Mouse (Mus musculus): ENCODE data around the gene Ltk. TPM values are rescaled to one million over a fixed set of nuclear protein-coding genes. Genes with fewer than 3 reads are reported as not detected.

Gene Ltk
- polyA plus RNA-seq, 1 experiment from 2014 or later: not detected

DNA sequence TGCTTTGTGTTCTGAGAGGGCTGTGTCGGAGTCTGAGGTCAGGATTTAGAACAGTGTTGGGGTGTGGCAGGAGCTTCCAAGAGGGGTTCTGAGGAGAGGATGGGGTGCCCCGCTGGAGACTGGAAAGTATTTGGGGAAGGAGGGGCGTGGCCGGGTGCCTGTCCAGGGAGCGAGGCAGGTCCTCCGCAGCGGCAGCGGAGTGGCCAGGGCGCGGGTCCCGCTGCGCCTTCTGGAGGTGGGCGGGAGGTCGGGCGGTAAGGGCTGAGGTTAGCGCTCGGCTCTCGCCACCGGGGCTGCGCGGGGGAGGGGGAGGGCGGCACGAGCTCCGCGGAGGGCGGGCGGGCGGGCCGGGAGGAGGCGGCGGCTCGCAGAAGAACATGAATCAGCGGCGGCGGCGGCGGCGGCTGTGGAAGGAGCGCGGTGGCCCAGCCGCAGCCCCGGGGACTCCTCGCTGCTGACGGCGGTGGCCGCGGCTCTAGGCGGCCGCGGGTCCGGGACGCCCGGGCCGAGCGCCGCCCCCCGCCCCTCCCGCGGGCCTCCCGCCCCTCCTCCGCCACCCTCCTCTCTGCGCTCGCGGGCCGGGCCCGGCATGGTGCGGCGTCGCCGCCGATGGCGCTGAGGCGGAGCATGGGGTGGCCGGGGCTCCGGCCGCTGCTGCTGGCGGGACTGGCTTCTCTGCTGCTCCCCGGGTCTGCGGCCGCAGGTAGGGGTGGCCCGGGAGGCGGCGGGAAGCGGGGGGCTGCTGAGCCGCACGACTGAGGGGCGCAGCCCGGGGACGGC lies 39.1 kb upstream of the Ltk start:
- H3K4me2 ChIP-seq (replicated peaks): peak overlapping the region; percentile 98
- H3K36me3 ChIP-seq: no peaks in the 10 kb centered on the region; the same call in 1 of the 2 replicates
- under 1% methylated on average over 52 of the region's 89 CpGs for WGBS
- peak overlapping the region; percentile 54; the same call in 1 of the 2 replicates for H3K27ac ChIP-seq
- peaks cover 25% of the 10 kb centered on the region for H3K4me1 ChIP-seq
- peak; percentile 76 for ATAC-seq (ENCODE audit: insufficient number of reproducible peaks, insufficient read depth, low FRiP score, low TSS enrichment)
- peak overlapping the region; percentile 95 for H3K4me3 ChIP-seq
- peak overlapping the region; percentile 93 for H3K9ac ChIP-seq
- no peaks in the 10 kb centered on the region for H3K9me3 ChIP-seq
- peaks cover 16% of the 10 kb centered on the region for H3K27me3 ChIP-seq

DNA sequence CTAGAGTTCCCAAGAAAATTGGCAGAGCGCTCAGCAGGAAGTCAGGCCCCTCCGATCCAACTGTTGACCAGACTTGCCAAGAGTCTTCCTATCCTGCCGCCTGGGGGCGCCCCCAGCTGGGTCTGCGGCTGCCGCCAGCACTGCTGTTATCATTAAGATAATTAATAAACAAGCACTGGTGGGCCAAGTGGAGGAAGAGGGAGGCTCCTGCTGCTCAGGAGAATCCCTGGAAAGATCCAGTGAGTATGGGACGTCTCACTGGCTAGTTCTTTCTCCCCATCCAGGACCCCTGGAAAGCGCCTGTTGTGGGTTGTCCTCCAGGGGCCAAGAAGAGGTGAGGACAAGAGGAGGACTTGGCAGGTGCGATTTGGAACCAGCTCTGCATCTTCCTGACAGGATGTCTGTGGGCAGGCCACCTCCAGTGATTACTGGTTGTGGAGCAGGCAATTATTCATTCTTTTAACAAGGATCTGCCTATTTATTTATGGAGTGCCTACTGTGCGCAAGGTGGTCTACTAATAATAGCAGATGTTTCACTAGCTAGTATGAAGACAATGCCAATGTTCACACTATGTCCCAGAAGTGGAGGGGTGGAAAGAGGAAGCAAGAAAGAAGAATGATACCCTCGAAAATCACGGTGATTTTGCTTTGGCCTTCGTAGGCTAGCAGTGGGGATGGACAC lies 38.2 kb upstream of the Ltk start:
- Histone ChIP-seq H3K27ac (no peak overlapping the region), H3K4me1 (peaks cover 23% of the 10 kb centered on the region), H3K4me2 (replicated peaks) (no peak overlapping the region), H3K27me3 (peaks cover 16% of the 10 kb centered on the region), H3K4me3 (no peak overlapping the region), H3K9me3 (no peaks in the 10 kb centered on the region), H3K36me3 (no peaks in the 10 kb centered on the region), H3K9ac (no peak overlapping the region)
- no peak for ATAC-seq (ENCODE audit: insufficient number of reproducible peaks, insufficient read depth, low FRiP score, low TSS enrichment)
- WGBS: 10% methylated on average over 13 of the region's 13 CpGs

DNA sequence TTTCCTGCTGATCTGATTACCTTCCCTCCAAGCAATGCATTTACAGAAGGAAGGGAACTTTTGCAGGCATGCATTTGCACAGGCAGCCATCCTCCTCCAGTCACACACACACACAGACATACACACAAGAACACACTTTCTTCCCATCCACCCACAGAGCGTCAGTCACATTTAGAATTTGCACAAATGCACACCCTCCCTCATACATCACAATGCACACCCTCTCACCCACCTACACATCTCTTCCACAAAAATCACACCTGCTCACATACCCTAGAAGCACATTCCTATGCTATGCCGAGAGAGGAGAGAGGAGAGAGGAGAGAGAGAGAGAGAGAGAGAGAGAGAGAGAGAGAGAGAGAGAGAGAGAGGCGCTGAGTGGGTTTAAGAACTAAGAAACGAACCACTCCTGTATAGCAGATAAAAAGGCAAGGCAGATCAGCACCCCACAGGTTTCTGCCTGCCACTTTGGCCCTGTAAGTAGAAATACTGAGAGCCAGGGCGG lies 37.1 kb upstream of the Ltk start, which contains the start of gene Tyro3:
Tyro3 (plus strand) TSS at position 455 of the 505 bp plus-strand sequence.
- no peak for ATAC-seq (ENCODE audit: insufficient number of reproducible peaks, insufficient read depth, low FRiP score, low TSS enrichment)
- WGBS: 66% methylated on average over 5 of the region's 5 CpGs

DNA sequence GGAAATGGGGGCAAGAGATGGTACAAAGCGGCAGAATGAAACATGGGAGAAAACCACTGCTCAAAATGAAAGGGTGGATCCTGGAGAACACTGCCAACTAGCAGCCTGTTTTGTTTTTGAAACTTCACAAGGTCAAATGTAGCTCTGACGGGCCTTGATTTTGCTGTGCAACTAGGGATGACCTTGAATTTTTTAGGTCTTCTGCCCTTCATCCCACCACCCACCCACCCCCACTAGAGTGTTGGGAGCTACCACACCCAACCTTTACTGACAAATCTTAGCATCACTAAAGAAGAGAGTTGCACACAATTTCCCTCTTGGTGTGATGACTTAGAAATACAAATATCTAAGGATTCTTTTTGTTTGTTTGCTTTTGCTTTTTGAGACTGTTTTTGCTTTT lies 29.8 kb upstream of the Ltk start:
- no peaks in the 10 kb centered on the region for H3K36me3 ChIP-seq
- H3K4me2 ChIP-seq (replicated peaks): no peak overlapping the region
- no peaks in the 10 kb centered on the region for H3K9me3 ChIP-seq
- H3K27me3 ChIP-seq: no peaks in the 10 kb centered on the region
- no peak overlapping the region for H3K27ac ChIP-seq
- H3K9ac ChIP-seq: no peak overlapping the region
- ATAC-seq (ENCODE audit: insufficient number of reproducible peaks, insufficient read depth, low FRiP score, low TSS enrichment): no peak
- H3K4me3 ChIP-seq: no peak overlapping the region
- H3K4me1 ChIP-seq: no peaks in the 10 kb centered on the region
- WGBS: 84% methylated on average over 2 of the region's 2 CpGs

More for the DNA sequence above, 37.1 kb upstream of the Ltk start, which contains the start of gene Tyro3:
- Histone ChIP-seq H3K27ac (no peak within 1 kb of the TSS), H3K36me3 (no peaks in the 10 kb centered on the region), H3K4me1 (peaks cover 17% of the 10 kb centered on the region), H3K4me2 (replicated peaks) (no peak within 1 kb of the TSS), H3K9ac (no peak within 1 kb of the TSS), H3K4me3 (no peak within 1 kb of the TSS), H3K9me3 (no peaks in the 10 kb centered on the region), H3K27me3 (peaks cover 16% of the 10 kb centered on the region)

DNA sequence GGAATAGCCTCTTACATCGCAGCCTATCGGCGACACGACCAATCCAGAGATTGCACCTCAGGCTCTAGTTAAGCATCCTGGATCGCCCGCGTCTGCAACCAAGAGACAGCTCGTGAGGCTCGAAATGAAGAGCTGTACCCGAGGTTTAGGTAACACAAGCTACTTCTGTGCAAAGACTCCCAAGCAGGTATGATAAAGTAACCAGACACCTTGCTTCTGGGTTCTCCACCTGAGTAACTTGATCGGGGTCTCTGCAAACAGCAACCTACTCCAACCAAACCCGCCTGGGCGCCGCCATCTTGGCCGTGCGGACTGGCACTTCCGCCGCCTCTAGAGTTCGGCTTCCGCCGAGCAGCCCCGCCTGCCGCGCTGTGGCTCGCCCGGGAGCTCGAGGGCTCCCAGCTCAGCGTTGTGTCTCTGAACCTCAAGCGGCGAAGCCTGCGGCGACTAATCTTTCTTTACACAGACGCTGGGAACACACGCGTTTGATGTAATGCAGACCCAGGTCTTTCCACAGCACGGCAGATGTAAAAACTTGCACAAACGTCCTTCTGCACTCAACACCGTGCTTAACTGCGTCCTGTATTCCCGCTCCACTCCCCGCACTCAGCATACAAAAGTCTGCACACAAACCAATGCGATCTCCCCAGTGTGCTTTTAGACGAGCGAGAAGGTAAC lies 27.1 kb upstream of the Ltk start, which contains the start of gene Rpap1:
Rpap1 (minus strand) TSS at position 332 of the 678 bp plus-strand sequence.
- Histone ChIP-seq H3K36me3 (peaks cover 11% of the 10 kb centered on the region), H3K27me3 (no peaks in the 10 kb centered on the region), H3K4me1 (no peaks in the 10 kb centered on the region), H3K9me3 (no peaks in the 10 kb centered on the region), H3K9ac (peak within 1 kb of the TSS; percentile 55), H3K27ac (peak within 1 kb of the TSS; percentile 86), H3K4me3 (peak within 1 kb of the TSS; percentile 52), H3K4me2 (replicated peaks) (peak within 1 kb of the TSS; percentile 52)
- WGBS: under 1% methylated on average over 44 of the region's 44 CpGs
- ATAC-seq (ENCODE audit: insufficient number of reproducible peaks, insufficient read depth, low FRiP score, low TSS enrichment): peak; percentile 93

DNA sequence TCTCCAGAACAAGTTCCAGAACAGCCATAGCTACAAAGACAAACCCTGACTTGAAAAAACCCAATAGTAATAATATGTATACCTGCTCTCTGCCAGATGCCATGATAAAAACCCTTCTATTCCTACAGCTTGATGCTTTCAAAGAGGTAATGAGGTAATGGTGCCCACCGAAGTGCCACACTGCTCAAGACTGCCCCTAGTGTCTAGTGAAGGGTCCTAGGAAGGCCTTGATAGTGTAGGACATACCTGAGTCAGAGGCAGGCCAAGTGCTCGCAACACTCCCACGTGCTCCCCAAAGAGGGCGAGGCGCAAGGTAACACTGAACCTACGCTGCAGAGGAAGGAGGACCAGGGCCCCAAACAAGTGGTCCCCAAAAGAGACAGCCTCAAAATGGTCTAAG lies 7.0 kb upstream of the Ltk start:
- Histone ChIP-seq H3K4me3 (no peak overlapping the region), H3K4me2 (replicated peaks) (no peak overlapping the region), H3K27me3 (no peaks in the 10 kb centered on the region), H3K36me3 (peaks cover 72% of the 10 kb centered on the region), H3K4me1 (no peaks in the 10 kb centered on the region), H3K27ac (no peak overlapping the region), H3K9ac (no peak overlapping the region), H3K9me3 (no peaks in the 10 kb centered on the region)
- no peak for ATAC-seq (ENCODE audit: insufficient number of reproducible peaks, insufficient read depth, low FRiP score, low TSS enrichment)
- 93% methylated on average over 6 of the region's 6 CpGs for WGBS

DNA sequence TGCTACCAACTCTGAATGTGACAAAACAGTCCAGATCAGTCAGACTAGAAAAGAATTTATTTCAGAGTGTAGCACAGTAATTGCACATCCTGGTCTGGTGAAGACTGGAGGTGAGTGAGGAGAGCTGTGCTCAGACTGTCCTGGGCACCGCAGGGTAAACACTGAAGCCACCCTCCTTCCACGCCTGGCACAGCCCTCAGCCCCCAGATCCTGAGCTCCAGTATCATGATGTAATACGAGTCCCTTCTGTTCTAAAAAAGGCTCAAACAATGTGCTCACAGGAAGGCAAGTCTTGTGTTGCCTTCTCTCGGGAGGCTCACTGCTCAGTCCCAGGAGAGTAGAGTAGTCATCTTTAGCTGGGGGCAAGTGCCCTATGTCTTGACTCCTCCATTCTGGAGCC lies 3.7 kb upstream of the Ltk start:
- H3K27me3 ChIP-seq: peaks cover 26% of the 10 kb centered on the region
- H3K4me3 ChIP-seq: no peak overlapping the region
- peaks cover 40% of the 10 kb centered on the region for H3K36me3 ChIP-seq
- no peak for ATAC-seq (ENCODE audit: insufficient number of reproducible peaks, insufficient read depth, low FRiP score, low TSS enrichment)
- no peaks in the 10 kb centered on the region for H3K9me3 ChIP-seq
- no peaks in the 10 kb centered on the region; the same call in 1 of the 2 replicates for H3K4me1 ChIP-seq
- no peak overlapping the region for H3K27ac ChIP-seq
- WGBS: 65% methylated on average over 4 of the region's 4 CpGs
- H3K9ac ChIP-seq: no peak overlapping the region
- H3K4me2 ChIP-seq (replicated peaks): no peak overlapping the region

DNA sequence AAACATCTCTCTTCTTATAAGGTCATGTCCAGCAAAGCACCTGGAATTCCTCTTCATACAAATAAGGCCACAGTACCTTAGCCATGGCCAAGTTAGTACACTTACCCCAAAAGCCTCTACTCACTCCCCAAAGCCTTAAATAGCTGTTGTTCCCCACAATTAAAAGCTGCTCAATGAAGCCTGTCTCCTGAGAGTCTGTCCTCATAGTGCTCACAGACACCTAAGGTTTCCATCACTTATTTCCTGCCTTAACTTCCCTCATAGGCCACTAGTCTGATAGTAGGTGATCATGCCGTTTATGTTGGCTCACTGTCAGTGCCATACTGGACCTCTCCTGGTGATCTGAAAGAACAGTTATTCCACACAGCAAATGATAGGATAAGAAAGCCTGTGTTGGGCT lies 2.0 kb upstream of the Ltk start:
- H3K4me3 ChIP-seq: no peak overlapping the region
- H3K27me3 ChIP-seq: peaks cover 42% of the 10 kb centered on the region
- H3K27ac ChIP-seq: no peak overlapping the region
- H3K4me1 ChIP-seq: peaks cover 16% of the 10 kb centered on the region; the same call in 1 of the 2 replicates
- H3K4me2 ChIP-seq (replicated peaks): no peak overlapping the region
- no peak overlapping the region for H3K9ac ChIP-seq
- ATAC-seq (ENCODE audit: insufficient number of reproducible peaks, insufficient read depth, low FRiP score, low TSS enrichment): no peak
- H3K36me3 ChIP-seq: peaks cover 28% of the 10 kb centered on the region
- H3K9me3 ChIP-seq: no peaks in the 10 kb centered on the region
- 66% methylated on average over 1 of the region's 1 CpGs for WGBS

DNA sequence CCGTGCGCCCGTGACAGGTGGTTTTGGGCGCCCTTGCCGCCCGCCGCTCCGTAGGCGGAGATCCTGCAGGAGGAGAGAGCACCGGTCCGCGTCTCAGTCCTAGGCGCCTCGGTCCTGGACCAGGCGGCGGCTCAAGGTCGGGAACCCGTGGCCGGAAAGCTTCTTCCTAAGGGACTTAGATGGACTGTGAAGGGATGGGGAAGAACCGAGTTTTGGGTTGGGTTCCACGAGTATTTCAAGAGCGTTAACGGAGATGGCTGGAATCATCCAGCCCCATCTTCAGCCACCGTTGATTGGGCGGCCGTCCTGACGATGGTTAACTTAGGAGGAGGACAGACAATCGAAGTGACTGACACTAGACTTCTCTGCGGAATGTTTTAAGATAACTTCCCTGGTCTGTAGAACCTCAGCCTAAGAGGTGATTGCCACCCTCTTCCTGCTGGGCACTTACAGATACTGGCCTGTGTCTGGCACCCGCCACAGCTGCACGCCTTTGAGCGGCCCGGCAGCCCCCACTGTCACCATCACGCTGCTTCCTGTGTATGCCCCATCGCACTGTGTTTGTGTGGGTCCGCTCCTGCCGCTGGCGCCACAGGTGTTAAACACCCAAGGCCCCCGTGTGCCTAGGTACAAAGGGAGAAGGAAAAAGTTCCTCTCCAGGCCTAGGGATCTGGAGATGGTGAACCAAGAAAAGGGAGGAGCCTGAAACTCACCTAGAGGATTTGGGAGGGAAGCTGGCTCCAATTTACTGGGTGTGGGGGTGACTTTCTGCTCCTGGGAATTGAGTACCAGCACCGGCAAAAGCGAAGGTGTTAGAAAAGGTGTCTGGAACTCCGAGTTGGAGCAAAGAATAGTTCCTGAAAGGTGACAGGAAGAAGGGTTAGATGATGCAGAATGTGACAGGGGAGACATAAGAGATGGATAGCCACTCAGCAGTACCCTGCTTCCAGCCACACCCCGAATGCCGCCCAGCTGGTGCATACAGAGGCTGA lies 1.1 kb downstream of the Ltk start:
- H3K27me3 ChIP-seq: peaks cover 69% of the 10 kb centered on the region

DNA sequence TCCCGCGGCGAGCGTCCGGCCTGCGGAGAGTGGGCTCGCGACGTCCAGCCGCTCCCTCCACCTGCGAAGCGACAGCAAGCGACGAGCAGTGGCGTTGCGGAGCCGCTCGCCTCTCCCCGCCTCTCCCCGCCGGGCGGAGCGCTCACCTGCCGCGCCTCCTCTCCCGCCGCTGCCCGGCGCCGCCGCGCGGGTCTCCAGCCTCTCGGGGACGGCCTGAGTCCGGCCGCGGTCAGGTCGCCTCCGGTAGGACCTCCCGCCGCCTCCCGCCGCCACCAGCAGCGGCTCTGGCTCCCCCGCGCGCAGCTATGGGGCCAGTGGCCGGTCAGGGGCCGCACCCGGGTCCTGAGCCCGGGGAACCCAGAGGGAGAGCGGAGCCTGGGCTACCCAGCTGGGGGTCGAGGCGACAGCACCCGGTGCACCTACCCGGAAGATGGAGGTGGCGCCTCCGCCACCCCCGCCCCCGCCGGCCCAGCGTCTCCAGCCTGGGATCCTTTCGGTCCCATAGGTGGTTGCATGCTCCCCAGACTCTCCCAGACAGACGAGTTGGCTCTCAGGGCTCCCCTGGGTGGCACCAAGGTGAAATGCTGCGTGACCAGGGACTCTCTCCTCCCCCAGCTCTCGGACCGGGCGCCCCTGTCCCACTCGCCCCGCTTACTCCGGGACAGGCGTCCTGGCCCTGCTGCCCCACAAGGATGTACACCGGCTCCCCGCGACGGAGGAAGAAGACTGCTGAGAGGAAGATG lies 2.0 kb downstream of the Ltk start:
- no peaks in the 10 kb centered on the region for H3K9me3 ChIP-seq
- H3K27me3 ChIP-seq: peaks cover 78% of the 10 kb centered on the region
- H3K9ac ChIP-seq: peak overlapping the region; percentile 36
- ATAC-seq (ENCODE audit: insufficient number of reproducible peaks, insufficient read depth, low FRiP score, low TSS enrichment): 0 out of 2 replicates have a peak, but pooled peaks have one; percentile 11
- H3K27ac ChIP-seq: no peak overlapping the region
- WGBS: 1% methylated on average over 72 of the region's 77 CpGs
- peak overlapping the region; percentile 57 for H3K4me3 ChIP-seq
- H3K4me1 ChIP-seq: peaks cover 16% of the 10 kb centered on the region; the same call in 1 of the 2 replicates
- no peaks in the 10 kb centered on the region for H3K36me3 ChIP-seq
- peak overlapping the region; percentile 100 for H3K4me2 ChIP-seq (replicated peaks)

More for the DNA sequence above, 1.1 kb downstream of the Ltk start:
- Histone ChIP-seq H3K4me2 (replicated peaks) (peak overlapping the region; percentile 100), H3K27ac (no peak overlapping the region), H3K36me3 (peaks cover 6% of the 10 kb centered on the region), H3K4me1 (peaks cover 16% of the 10 kb centered on the region; the same call in 1 of the 2 replicates), H3K9me3 (no peaks in the 10 kb centered on the region), H3K9ac (no peak overlapping the region), H3K4me3 (peak overlapping the region; percentile 57)
- WGBS: 6% methylated on average over 44 of the region's 44 CpGs
- ATAC-seq (ENCODE audit: insufficient number of reproducible peaks, insufficient read depth, low FRiP score, low TSS enrichment): no peak
